Mouse (Mus musculus) liver, adult 2 months (tissue): ENCODE measurements at regions not wholly inside any gene's neighbourhood (a gene's known extent, or its start where the extent isn't known, plus 50 kb on each side); places are given as distances from the start of the nearest gene placed in this dataset.

Experiments
- DNase-seq: peaks from one replicate; pipeline ENCODE4 v3.0.0-alpha.2; 2011; ENCODE audit warnings: low read depth, low spot score; ENCODE audit errors: extremely low read depth
- H3K27ac ChIP-seq: fragments of 200-500 bp; replicated peaks from 2 replicates; pipeline ENCODE4 v1.5.1; 2012; ENCODE audit warnings: low read depth, mild to moderate bottlenecking, control low read depth, inconsistent platforms, low read length; ENCODE audit not compliant: insufficient read depth
- H3K27me3 ChIP-seq: fragments of 200-500 bp; 2 replicates; pipeline ENCODE4 v1.6.1; 2012; ENCODE audit warnings: mild to moderate bottlenecking, moderate library complexity, low read length, inconsistent platforms; ENCODE audit not compliant: control insufficient read depth, insufficient read depth
- H3K36me3 ChIP-seq: fragments of 200-500 bp; 2 replicates; pipeline ENCODE4 v1.6.1; 2012; ENCODE audit warnings: low read length, inconsistent platforms; ENCODE audit not compliant: control insufficient read depth, insufficient read depth
- H3K4me1 ChIP-seq: fragments of 200-500 bp; 2 replicates; pipeline ENCODE4 v1.6.1; 2011; ENCODE audit warnings: low read length; ENCODE audit not compliant: control insufficient read depth, insufficient read depth
- H3K4me3 ChIP-seq: fragments of 200-500 bp; 2 replicates; pipeline ENCODE4 v1.5.1; 2011; ENCODE audit warnings: low read depth, mild to moderate bottlenecking, control low read depth, low read length, moderate library complexity; ENCODE audit not compliant: insufficient read depth
- H3K79me2 ChIP-seq: fragments of 200-500 bp; 2 replicates; pipeline ENCODE4 v1.6.1; 2012; ENCODE audit warnings: inconsistent platforms, mild to moderate bottlenecking, low read length, moderate library complexity; ENCODE audit not compliant: control insufficient read depth, insufficient read depth
- H3K9ac ChIP-seq: fragments of 200-500 bp; 2 replicates; pipeline ENCODE4 v1.6.1; 2012; ENCODE audit warnings: low read depth, mild to moderate bottlenecking, control low read depth, inconsistent platforms, low read length
- CTCF ChIP-seq: fragments of 200-500 bp; IDR thresholded peaks from 2 replicates; pipeline ENCODE4 v1.5.1; 2011; ENCODE audit warnings: low read depth, low read length, control low read depth
- POLR2A ChIP-seq: fragments of 200-500 bp; IDR thresholded peaks from 2 replicates; pipeline ENCODE4 v1.6.1; 2011; ENCODE audit warnings: low read length, control low read depth; ENCODE audit not compliant: insufficient read depth; ENCODE audit errors: extremely low read depth
- WGBS: fragments of 180-500 bp; shearing (Covaris S2); methylation state at CpG from one replicate; pipeline ENCODE4 v1.1.7; 2018; 5-methylcytosine and 5-hydroxymethylcytosine counted together

DNA sequence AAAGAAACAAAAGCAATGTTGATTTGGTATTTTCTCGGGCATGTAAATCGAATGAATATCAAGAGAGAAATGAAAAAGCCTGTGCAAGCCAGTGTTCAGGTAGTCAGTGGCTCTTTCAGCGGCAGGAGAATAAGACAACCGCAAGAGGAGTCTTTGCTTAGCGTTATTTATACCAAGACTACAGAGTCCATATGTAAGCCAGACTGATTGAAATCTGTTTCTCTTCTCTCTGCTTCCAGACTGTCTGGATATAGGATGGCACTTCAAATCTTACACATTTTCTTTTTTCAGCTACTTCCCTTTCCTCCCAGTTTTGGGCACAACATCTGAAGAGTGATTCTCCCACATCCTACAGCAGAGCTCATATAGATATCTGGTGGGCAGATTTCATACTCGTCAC is 105.9 kb upstream of the Tmco5 start:
- H3K4me3 ChIP-seq = no peak overlapping the region
- H3K27ac ChIP-seq = no peak overlapping the region
- 86% methylated on average over 6 of the region's 6 CpGs for WGBS
- H3K27me3 ChIP-seq = no peaks in the 10 kb centered on the region
- no peak for TF ChIP-seq POLR2A
- no peak for TF ChIP-seq CTCF
- no peaks in the 10 kb centered on the region for H3K4me1 ChIP-seq
- H3K79me2 ChIP-seq = no peaks in the 10 kb centered on the region
- no peak for DNase-seq
- H3K9ac ChIP-seq = no peak overlapping the region
- H3K36me3 ChIP-seq = no peaks in the 10 kb centered on the region

DNA sequence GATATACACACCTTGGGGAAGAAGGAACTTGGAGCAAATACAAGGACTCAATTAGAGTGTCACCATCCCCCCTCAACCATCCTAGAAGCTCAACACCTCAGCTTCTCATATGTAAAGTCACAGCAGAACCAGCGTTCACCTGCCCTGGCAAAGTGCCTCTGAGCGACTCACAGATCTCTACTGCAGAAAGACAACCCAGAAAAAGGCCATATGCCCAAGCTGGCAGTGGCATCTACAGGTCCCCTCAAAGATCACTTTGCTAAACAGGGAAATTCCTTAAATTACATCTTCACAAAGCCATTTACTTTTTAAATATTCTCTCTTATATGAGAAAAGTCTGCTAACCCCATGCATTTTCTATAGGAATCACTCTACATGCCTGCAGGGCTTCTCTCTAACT is 78.3 kb upstream of the Tmco5 start:
- H3K27ac ChIP-seq = no peak overlapping the region
- 77% methylated on average over 2 of the region's 2 CpGs for WGBS
- no peak for TF ChIP-seq CTCF
- no peak for TF ChIP-seq POLR2A

DNA sequence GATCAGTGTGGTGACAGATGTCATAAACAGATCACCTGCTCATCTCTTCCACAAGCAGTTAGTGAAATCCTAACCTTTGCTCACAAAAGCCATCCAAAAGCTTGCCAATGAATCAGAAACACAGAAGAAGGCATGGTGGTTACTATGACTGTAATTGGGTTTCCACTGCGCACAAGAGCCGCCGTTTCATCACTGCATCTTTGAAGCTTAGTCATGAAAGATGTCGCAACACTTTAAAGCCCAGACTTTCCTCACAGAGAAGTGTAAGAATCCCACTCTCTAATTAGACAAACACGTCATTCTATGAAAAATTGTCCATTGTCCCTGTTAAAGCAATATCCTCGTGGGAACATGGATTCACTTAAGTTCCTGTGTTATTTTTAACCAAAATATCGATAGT is 76.9 kb upstream of the Tmco5 start:
- Histone ChIP-seq H3K4me1 (no peaks in the 10 kb centered on the region), H3K27ac (no peak overlapping the region), H3K27me3 (no peaks in the 10 kb centered on the region), H3K79me2 (no peaks in the 10 kb centered on the region), H3K4me3 (no peak overlapping the region), H3K36me3 (no peaks in the 10 kb centered on the region), H3K9ac (no peak overlapping the region)
- DNase-seq = no peak
- TF ChIP-seq CTCF (no peak), POLR2A (no peak)
- WGBS = 80% methylated on average over 7 of the region's 7 CpGs

More for the DNA sequence above, 78.3 kb upstream of the Tmco5 start:
- H3K36me3 ChIP-seq = no peaks in the 10 kb centered on the region
- H3K4me1 ChIP-seq = no peaks in the 10 kb centered on the region
- no peaks in the 10 kb centered on the region for H3K79me2 ChIP-seq
- DNase-seq = no peak
- H3K9ac ChIP-seq = no peak overlapping the region
- no peaks in the 10 kb centered on the region for H3K27me3 ChIP-seq
- H3K4me3 ChIP-seq = no peak overlapping the region

DNA sequence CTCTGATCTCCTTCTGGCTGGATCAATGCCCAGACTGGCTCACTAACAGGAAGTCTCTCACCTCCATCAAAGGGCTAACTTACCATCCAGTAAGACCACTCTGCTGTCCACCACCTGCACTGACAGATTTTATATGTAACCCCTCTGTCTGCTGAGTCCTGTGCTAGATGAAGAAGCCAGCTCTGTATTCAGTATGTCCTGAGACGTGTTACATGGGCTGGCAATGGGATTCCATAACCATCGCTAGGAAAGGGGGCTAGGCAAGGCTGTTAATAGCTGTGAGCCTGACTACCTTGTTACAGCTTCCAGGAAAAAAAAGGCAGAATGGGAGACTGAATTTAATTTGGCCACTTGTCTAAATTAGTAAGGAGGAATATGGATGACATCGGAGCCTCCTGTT is 71.3 kb upstream of the Tmco5 start:
- Histone ChIP-seq H3K27me3 (no peaks in the 10 kb centered on the region), H3K4me3 (no peak overlapping the region), H3K36me3 (no peaks in the 10 kb centered on the region), H3K27ac (no peak overlapping the region), H3K4me1 (no peaks in the 10 kb centered on the region), H3K9ac (no peak overlapping the region), H3K79me2 (no peaks in the 10 kb centered on the region)
- WGBS = 89% methylated on average over 3 of the region's 3 CpGs
- TF ChIP-seq CTCF = no peak
- no peak for TF ChIP-seq POLR2A
- no peak for DNase-seq

DNA sequence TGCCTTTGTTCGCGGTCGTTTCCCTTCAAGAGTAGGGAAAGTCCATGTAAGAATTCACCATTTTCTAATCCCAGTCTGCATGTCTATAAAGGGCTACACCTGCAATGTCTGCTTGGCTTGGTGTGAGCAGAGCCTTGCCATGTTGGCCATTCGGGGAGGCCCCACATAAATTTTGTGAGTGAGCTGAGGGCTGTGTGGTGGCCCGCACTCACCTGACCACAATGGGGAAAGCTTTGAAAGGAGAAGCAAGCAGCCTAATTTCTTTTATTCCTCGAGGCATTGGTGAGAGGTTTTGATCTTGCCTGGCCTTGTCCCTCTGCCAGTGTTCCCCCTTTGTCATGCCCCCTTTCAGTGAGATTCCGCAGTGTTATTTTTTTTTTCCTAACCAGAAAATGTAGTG is 70.9 kb upstream of the Tmco5 start:
- no peaks in the 10 kb centered on the region for H3K4me1 ChIP-seq
- H3K79me2 ChIP-seq = no peaks in the 10 kb centered on the region
- no peak for TF ChIP-seq POLR2A
- no peak for TF ChIP-seq CTCF
- no peaks in the 10 kb centered on the region for H3K36me3 ChIP-seq
- H3K4me3 ChIP-seq = no peak overlapping the region
- no peaks in the 10 kb centered on the region for H3K27me3 ChIP-seq
- no peak overlapping the region for H3K9ac ChIP-seq
- no peak for DNase-seq
- H3K27ac ChIP-seq = no peak overlapping the region
- WGBS = 84% methylated on average over 7 of the region's 7 CpGs

DNA sequence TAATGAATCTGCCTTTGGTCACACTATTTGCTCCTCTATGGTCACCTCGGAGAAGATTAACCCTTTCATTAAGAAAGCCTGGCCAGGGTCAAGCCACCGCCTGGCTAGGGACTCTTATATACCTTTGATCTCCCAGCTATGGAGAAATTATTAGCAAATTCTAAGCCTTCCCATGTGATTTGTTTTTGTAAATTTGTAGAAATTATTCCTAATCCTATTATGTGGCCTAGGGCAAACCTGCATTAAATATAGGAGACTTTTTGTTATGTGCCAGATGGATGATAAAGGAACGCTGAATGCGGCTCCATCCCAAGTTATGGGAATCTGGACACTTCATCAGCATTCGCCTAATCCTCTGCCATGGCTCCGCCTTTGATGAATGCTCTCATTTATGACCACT is 70.4 kb upstream of the Tmco5 start:
- Histone ChIP-seq H3K4me3 (no peak overlapping the region), H3K27ac (no peak overlapping the region), H3K4me1 (no peaks in the 10 kb centered on the region), H3K36me3 (no peaks in the 10 kb centered on the region), H3K79me2 (no peaks in the 10 kb centered on the region), H3K9ac (no peak overlapping the region), H3K27me3 (no peaks in the 10 kb centered on the region)
- WGBS = 90% methylated on average over 6 of the region's 6 CpGs
- no peak for DNase-seq
- no peak for TF ChIP-seq CTCF

DNA sequence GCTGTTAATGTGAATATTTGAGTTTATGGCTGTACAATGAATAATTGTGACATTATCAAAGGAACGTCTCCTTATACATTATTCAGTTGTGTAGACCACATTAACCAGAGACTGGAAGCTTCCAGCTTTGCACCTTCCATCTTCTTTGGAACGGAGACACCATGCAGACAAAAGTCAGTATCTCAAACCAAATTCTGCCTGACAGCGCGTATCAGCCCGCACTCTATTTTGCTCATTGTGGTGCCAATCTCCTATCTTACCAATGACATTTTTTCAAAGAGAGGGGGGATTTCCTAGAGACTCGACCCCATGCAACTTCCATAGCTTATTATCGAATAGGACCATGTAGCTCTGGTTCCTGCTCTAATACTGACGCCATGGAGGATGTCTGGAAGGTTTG is 69.9 kb upstream of the Tmco5 start:
- 87% methylated on average over 8 of the region's 8 CpGs for WGBS
- H3K9ac ChIP-seq = no peak overlapping the region

More for the DNA sequence above, 69.9 kb upstream of the Tmco5 start:
- Histone ChIP-seq H3K36me3 (no peaks in the 10 kb centered on the region), H3K27ac (no peak overlapping the region), H3K27me3 (no peaks in the 10 kb centered on the region), H3K4me3 (no peak overlapping the region), H3K79me2 (no peaks in the 10 kb centered on the region), H3K4me1 (no peaks in the 10 kb centered on the region)
- no peak for DNase-seq
- TF ChIP-seq POLR2A (no peak), CTCF (no peak)
